Mouse (Mus musculus) macrophage (primary cell): ENCODE results near the gene Rasl10a. TPM values are rescaled to one million over a fixed set of nuclear protein-coding genes. Genes with fewer than 3 reads are reported as not detected.

Experiments used
- H3K27ac ChIP-seq: fragments of 350-480 bp; formaldehyde crosslinking; 2 replicates; pipeline ENCODE4 v1.9.0; 2021
- H3K36me3 ChIP-seq: fragments of 350-480 bp; formaldehyde crosslinking; 2 replicates; pipeline ENCODE4 v1.9.0; 2021; ENCODE audit errors: inconsistent target
- H3K4me3 ChIP-seq: fragments of 350-480 bp; formaldehyde crosslinking; 2 replicates; pipeline ENCODE4 v1.9.0; 2021; ENCODE audit errors: inconsistent target
- H3K79me2 ChIP-seq: fragments of 350-480 bp; formaldehyde crosslinking; 2 replicates; pipeline ENCODE4 v1.9.0; 2021; ENCODE audit errors: inconsistent target
- WGBS: methylation state at CpG from one replicate; pipeline ENCODE4 v1.1.7; 2026; ENCODE audit warnings: inconsistent platforms; ENCODE audit not compliant: missing documents; 5-methylcytosine and 5-hydroxymethylcytosine counted together
- polyA plus RNA-seq: library from polyadenylated mRNA; stranded (reverse); fragments of 250-400 nt; gene quantifications from 3 replicates; pipeline ENCODE4 v1.2.4, GENCODE M21; 2018; ENCODE audit warnings: inconsistent platforms
- total RNA-seq, 78 experiments: library from RNA; depleted of rRNA; stranded (reverse); fragments of 250-400 nt; gene quantifications; 1 replicate in 9 of 78; 2 replicates in 24 of 78; 3 replicates in 43 of 78; 4 replicates in 2 of 78; pipeline ENCODE4 v1.2.4; 2018; ENCODE audit warnings: inconsistent platforms in 56 of 78

Gene Rasl10a
- not detected for total RNA-seq (2018; cell fraction: chromatin; rRNA removed)
- total RNA-seq (2018; cell fraction: cytosol; rRNA removed): not detected
- total RNA-seq (2018; cell fraction: nucleus; rRNA removed): not detected
- polyA plus RNA-seq: not detected in 3 replicates

DNA sequence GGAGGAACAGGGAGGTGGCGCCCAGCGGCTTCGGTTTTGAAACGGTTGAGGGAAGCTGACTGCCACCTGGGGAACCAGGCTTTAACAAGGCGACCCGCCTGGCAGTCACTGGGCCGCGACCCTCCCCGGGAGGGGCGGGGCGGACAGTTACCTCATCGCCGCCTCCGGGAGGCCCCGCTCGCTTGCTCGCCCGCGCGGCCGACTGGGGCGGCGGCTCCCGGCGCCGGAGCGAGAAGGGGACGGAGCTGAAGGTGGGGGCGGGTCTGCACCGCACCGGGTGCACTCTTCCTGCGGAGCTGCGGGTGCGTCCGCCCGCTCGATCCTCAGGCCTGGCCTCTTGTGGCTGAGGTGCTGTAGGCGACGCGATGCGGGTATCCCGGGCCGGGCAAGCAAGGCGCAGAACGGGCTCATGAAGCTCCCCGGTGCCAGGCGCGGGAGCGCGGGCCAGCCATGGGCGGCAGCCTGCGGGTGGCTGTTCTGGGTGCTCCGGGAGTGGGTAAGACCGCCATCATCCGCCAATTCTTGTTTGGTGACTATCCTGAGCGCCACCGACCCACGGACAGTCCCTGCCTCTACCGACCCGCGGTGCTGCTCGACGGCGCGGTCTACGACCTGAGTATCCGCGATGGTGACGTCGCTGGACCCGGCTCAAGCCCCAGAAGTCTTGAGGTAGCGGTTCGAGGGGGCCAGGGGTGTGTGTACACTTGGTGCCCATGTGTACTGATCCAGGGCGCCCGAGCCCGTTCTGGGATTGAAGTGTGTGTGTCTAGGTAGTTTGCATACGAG, at the start of gene Rasl10a:
Rasl10a (plus strand) TSS at position 273 of the 786 bp plus-strand sequence.
- WGBS: 2% methylated on average over 67 of the region's 77 CpGs
- H3K36me3 ChIP-seq: no peaks in the 10 kb centered on the region
- no peaks in the 10 kb centered on the region; the same call in 1 of the 2 replicates for H3K79me2 ChIP-seq
- no peak within 1 kb of the TSS for H3K27ac ChIP-seq
- no peak within 1 kb of the TSS for H3K4me3 ChIP-seq

- Histone ChIP-seq H3K36me3 (peaks cover 4% of the 10 kb centered on the region; the same call in 1 of the 2 replicates), H3K79me2 (peaks cover 46% of the 10 kb centered on the region; the same call in 1 of the 2 replicates), H3K27ac (peak overlapping the region; percentile 96), H3K4me3 (no peak overlapping the region)
- 98% methylated on average over 3 of the region's 3 CpGs for WGBS
These were observed 49.1 kb upstream of the Rasl10a start for GRCm38 (mm10) chr11:5008867-5009266.

DNA sequence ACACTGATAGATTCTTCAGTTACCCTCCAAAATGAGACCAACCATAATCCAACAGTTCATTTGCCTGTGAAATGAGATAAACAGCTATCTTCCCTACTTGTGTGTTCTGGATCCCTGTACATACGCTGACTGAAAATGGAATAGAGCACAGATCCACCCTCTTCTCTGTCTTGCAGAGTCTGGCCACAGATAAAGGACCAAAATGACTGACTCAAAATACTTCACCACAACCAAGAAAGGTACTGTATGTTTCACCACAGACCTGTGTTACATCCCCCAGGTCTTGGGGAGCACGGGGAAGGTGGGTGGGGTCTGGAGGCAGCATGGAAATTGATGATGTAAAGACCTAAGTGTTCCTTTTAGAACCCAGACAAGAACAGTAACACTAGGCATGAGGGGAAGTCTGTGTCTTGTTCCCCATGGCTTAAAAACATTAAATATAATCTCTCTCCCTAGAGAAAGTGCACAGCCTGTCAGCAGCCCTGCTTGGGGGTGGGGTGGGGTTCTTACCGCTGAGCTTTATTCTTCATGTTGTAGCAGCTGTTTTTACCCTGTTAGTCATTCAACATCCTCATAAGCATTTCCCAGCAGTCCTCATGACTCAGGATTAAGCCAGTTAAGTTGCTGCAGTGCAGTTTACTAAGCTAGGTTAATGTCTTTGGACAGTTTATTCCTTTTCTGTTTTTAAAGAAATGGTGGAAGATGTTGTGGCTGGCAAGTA, 48.4 kb upstream of the Rasl10a start:
- 64% methylated on average over 3 of the region's 3 CpGs for WGBS
- Histone ChIP-seq H3K79me2 (peaks cover 42% of the 10 kb centered on the region; the same call in 1 of the 2 replicates), H3K4me3 (no peak overlapping the region), H3K27ac (peak overlapping the region; percentile 96), H3K36me3 (peaks cover 10% of the 10 kb centered on the region; the same call in 1 of the 2 replicates)

DNA sequence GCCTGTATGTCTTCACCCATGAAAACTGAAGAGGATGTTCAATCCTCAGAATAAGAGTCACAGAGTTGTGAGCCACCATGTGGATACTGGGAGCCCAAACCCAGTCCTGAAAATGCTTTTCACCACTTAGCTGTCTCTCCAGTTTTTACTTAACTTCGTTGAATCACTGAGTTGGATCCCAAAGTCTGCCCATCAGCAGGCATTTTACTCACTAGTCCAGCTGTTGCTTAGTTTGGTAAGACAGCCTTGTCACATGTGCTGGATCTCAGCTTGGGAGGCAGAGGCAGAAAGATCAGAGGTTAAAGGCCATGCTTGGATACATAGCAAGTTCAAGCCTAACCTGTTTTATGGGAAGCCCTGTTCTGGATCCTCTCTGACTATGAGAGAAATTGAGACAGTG, 47.7 kb upstream of the Rasl10a start:
- Histone ChIP-seq H3K27ac (peak overlapping the region; percentile 96), H3K36me3 (peaks cover 16% of the 10 kb centered on the region; the same call in 1 of the 2 replicates), H3K79me2 (peaks cover 35% of the 10 kb centered on the region; the same call in 1 of the 2 replicates), H3K4me3 (no peak overlapping the region)
- 100% methylated on average over 1 of the region's 1 CpGs for WGBS

DNA sequence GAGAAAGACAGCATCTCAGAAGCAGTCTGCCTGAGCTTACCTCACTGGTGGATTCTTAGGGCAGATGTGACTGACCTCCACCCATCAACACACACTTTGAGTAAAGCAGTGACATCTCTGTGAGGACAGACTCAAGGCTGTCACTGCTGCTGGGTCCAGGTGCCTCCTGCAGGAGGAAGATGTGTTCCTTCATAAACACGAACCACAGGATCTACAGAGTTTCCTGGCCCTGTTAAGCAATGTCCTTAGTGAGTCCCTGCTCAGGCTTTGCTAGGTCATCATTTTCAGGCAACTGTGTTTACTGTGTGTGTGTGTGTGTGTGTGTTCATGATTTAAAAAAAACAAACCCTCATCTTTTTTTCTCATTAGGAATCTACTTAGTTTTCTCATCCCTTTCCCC, 46.4 kb upstream of the Rasl10a start:
- no CpG with 5 or more reads among the region's 1 CpGs for WGBS
- Histone ChIP-seq H3K79me2 (peaks cover 22% of the 10 kb centered on the region; the same call in 1 of the 2 replicates), H3K4me3 (no peak overlapping the region), H3K27ac (peak overlapping the region; percentile 100), H3K36me3 (peaks cover 22% of the 10 kb centered on the region; the same call in 1 of the 2 replicates)

GRCm38 (mm10) chr11:5012213-5012715, 45.7 kb upstream of the Rasl10a start:
- H3K36me3 ChIP-seq: peaks cover 30% of the 10 kb centered on the region; the same call in 1 of the 2 replicates
- WGBS: 28% methylated on average over 5 of the region's 5 CpGs
- H3K79me2 ChIP-seq: peaks cover 15% of the 10 kb centered on the region; the same call in 1 of the 2 replicates

GRCm38 (mm10) chr11:5015720-5016119, 42.2 kb upstream of the Rasl10a start:
- Histone ChIP-seq H3K36me3 (peaks cover 58% of the 10 kb centered on the region), H3K79me2 (peaks cover 3% of the 10 kb centered on the region; the same call in 1 of the 2 replicates), H3K4me3 (no peak overlapping the region), H3K27ac (0 out of 2 replicates have a peak overlapping the region, but pooled peaks have one; percentile 1)
- WGBS: 66% methylated on average over 2 of the region's 2 CpGs

More at GRCm38 (mm10) chr11:5012213-5012715, 45.7 kb upstream of the Rasl10a start:
- no peak overlapping the region for H3K4me3 ChIP-seq
- peak overlapping the region; percentile 100 for H3K27ac ChIP-seq

- 94% methylated on average over 5 of the region's 5 CpGs for WGBS
- Histone ChIP-seq H3K27ac (0 out of 2 replicates have a peak overlapping the region, but pooled peaks have one; percentile 1), H3K36me3 (peaks cover 58% of the 10 kb centered on the region)
These were observed 41.6 kb upstream of the Rasl10a start for GRCm38 (mm10) chr11:5016286-5016685.

GRCm38 (mm10) chr11:5017506-5017905, 40.4 kb upstream of the Rasl10a start:
- Histone ChIP-seq H3K79me2 (peaks cover 3% of the 10 kb centered on the region; the same call in 1 of the 2 replicates), H3K27ac (no peak overlapping the region), H3K4me3 (no peak overlapping the region), H3K36me3 (peaks cover 66% of the 10 kb centered on the region)
- WGBS: 86% methylated on average over 5 of the region's 6 CpGs

More at GRCm38 (mm10) chr11:5016286-5016685, 41.6 kb upstream of the Rasl10a start:
- Histone ChIP-seq H3K4me3 (no peak overlapping the region), H3K79me2 (peaks cover 3% of the 10 kb centered on the region; the same call in 1 of the 2 replicates)

- peaks cover 76% of the 10 kb centered on the region for H3K36me3 ChIP-seq
- H3K27ac ChIP-seq: no peak overlapping the region
- 100% methylated on average over 1 of the region's 1 CpGs for WGBS
- no peaks in the 10 kb centered on the region for H3K79me2 ChIP-seq
- H3K4me3 ChIP-seq: no peak overlapping the region
These were observed 32.8 kb upstream of the Rasl10a start for GRCm38 (mm10) chr11:5025108-5025507.

DNA sequence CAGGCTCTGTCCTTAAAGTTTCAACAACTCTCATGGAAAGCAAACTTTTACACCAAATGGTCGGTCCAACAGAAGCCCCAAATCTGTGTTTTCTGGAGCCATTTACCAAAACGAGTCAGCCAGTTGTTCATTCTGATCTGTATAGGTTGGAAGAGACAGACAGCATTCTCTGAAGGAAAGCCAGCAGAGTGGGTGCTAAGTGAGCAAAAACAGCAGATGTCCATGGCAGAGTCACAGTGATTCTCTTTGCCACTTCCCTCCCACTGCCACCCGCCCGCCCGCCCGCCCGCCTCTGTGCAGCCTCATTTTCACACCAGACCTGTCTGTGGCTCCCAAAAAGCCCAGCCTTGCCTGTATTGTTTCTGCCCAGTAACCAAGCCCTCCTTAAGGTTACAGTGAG, 29.7 kb upstream of the Rasl10a start:
- Histone ChIP-seq H3K4me3 (no peak overlapping the region), H3K36me3 (peaks cover 93% of the 10 kb centered on the region), H3K79me2 (no peaks in the 10 kb centered on the region), H3K27ac (no peak overlapping the region)
- 98% methylated on average over 4 of the region's 7 CpGs for WGBS

GRCm38 (mm10) chr11:5032706-5033105, 25.2 kb upstream of the Rasl10a start:
- Histone ChIP-seq H3K36me3 (peaks cover 94% of the 10 kb centered on the region), H3K4me3 (no peak overlapping the region), H3K79me2 (no peaks in the 10 kb centered on the region), H3K27ac (no peak overlapping the region)
- WGBS: 93% methylated on average over 10 of the region's 10 CpGs

DNA sequence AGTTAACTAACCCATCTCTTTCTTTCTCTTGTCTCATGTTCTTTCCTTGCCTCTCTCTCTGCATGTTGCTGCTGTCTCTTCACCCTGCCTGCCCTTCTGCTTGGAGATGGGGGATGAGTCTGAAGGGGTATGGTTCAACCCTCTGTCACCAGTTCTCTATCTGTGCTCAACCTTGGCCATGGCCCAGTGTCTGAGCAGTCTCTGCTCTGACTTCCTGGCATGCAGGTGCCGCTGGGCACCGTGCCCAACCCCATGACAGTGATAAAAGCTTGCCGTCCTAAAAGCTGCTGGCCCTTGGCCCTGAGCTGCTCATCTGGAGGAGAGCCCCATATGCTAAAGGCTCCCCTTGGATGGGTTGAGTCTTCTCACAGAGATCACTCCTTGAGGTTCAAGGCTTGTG, 24.8 kb upstream of the Rasl10a start:
- Histone ChIP-seq H3K79me2 (no peaks in the 10 kb centered on the region), H3K27ac (no peak overlapping the region)
- WGBS: 60% methylated on average over 2 of the region's 3 CpGs

DNA sequence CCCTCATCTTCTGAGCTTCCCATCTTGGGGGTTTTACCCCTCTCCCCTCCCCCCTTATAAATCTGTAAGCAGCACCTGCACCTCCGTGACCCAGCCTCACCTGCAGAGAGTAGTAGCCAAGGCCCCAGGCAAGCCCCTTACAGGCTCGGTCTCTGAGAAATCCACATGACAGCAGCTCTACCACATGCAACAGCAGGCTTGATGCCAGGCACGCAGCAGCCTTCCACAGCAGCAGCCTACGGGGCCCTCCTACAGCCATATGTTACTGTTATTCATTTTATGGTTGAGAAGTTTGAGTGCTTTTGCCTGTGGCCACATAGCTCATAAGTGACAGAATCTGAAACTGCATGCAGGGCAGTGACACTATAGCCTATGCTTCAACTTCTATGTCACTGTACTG, 22.5 kb upstream of the Rasl10a start:
- Histone ChIP-seq H3K27ac (no peak overlapping the region), H3K36me3 (peaks cover 100% of the 10 kb centered on the region), H3K79me2 (no peaks in the 10 kb centered on the region), H3K4me3 (no peak overlapping the region)
- WGBS: 100% methylated on average over 4 of the region's 4 CpGs

More for the DNA sequence above, 24.8 kb upstream of the Rasl10a start:
- Histone ChIP-seq H3K36me3 (peaks cover 94% of the 10 kb centered on the region), H3K4me3 (no peak overlapping the region)
